ENCODE assay signal across 11 mouse cellular contexts in genomic region chr15:10671868-10672267, GRCm38 (mm10). TPM values are rescaled to one million over a fixed set of nuclear protein-coding genes. Genes with fewer than 3 reads are reported as not detected.
DNase-seq lines count a peak whose midpoint lies in the region; ATAC-seq and TF ChIP-seq lines count a peak whose summit lies in the region.
"Had no signal": no experiment of that assay in that cellular context is flagged by ENCODE, and none has a peak within 500 bp of the region (broad histone marks: within the 10 kb centered on the region; RNA-seq: fewer than 3 reads in every experiment).

No protein-coding gene starts in this region.

- no peak overlapping the region for H3K4me3 ChIP-seq in kidney, adult 2 months (ENCODE audit: insufficient read depth, low read depth, low read length)
- H3K4me3 ChIP-seq in heart, embryonic 10.5 days: no peak overlapping the region
- no peak overlapping the region for H3K4me3 ChIP-seq in lung, postnatal 0 days (ENCODE audit: low read depth, low read length)
- H3K4me3 ChIP-seq in midbrain, embryonic 13.5 days (replicated peaks): no peak overlapping the region
- H3K4me3 ChIP-seq: hindbrain, embryonic 12.5 days; liver, embryonic 13.5 days had no signal

- 56% methylated on average over 4 of the region's 4 CpGs for WGBS in kidney, adult 2 months
- 48% methylated on average over 4 of the region's 4 CpGs for WGBS in heart, embryonic 10.5 days
- WGBS in lung, postnatal 0 days: 35% methylated on average over 4 of the region's 4 CpGs
- WGBS in midbrain, embryonic 13.5 days: 94% methylated on average over 4 of the region's 4 CpGs

- H3K4me2 ChIP-seq in lung, postnatal 0 days (replicated peaks; ENCODE audit: low read depth, low read length): no peak overlapping the region
- no peak overlapping the region for H3K4me2 ChIP-seq in midbrain, embryonic 13.5 days (replicated peaks)
- H3K4me2 ChIP-seq: hindbrain, embryonic 12.5 days; liver, embryonic 13.5 days had no signal

- no peak overlapping the region for H3K27ac ChIP-seq in kidney, adult 2 months (ENCODE audit: insufficient read depth, low read depth, low read length)
- no peak overlapping the region for H3K27ac ChIP-seq in heart, embryonic 10.5 days
- H3K27ac ChIP-seq in lung, postnatal 0 days (ENCODE audit: low read length): peak overlapping the region; percentile 43
- no peak overlapping the region for H3K27ac ChIP-seq in midbrain, embryonic 13.5 days
- H3K27ac ChIP-seq: hindbrain, embryonic 12.5 days; liver, embryonic 13.5 days had no signal

- TF ChIP-seq CTCF in kidney, adult 2 months (conservative IDR thresholded peaks at IDR 0.05; ENCODE audit: insufficient read depth, insufficient read length, low read depth, low read length): no peak
- TF ChIP-seq CTCF in lung, postnatal 0 days (IDR thresholded peaks at IDR 0.05): no peak

- no peak overlapping the region for H3K9ac ChIP-seq in lung, postnatal 0 days (replicated peaks; ENCODE audit: low read depth)
- no peak overlapping the region for H3K9ac ChIP-seq in midbrain, embryonic 13.5 days (replicated peaks)
- H3K9ac ChIP-seq: hindbrain, embryonic 12.5 days; liver, embryonic 13.5 days had no signal

- no peaks in the 10 kb centered on the region for H3K9me3 ChIP-seq in heart, embryonic 10.5 days
- H3K9me3 ChIP-seq in lung, postnatal 0 days (ENCODE audit: low read length): no peaks in the 10 kb centered on the region
- H3K9me3 ChIP-seq in midbrain, embryonic 13.5 days: no peaks in the 10 kb centered on the region
- H3K9me3 ChIP-seq: hindbrain, embryonic 12.5 days; liver, embryonic 13.5 days had no signal

- TF ChIP-seq POLR2A in kidney, adult 2 months (IDR thresholded peaks at IDR 0.05; ENCODE audit: low read depth, low read length): no peak

- TF ChIP-seq EP300 in lung, postnatal 0 days (IDR thresholded peaks at IDR 0.05): no peak

- ATAC-seq in lung, postnatal 0 days: peak; percentile 80
- ATAC-seq in monocyte, adult 5-6 weeks (replicated peaks; ENCODE audit: insufficient number of reproducible peaks, low FRiP score, low TSS enrichment, poor library complexity, severe bottlenecking): no peak
- no peak for ATAC-seq in midbrain, embryonic 13.5 days

- H3K36me3 ChIP-seq in kidney, adult 2 months (ENCODE audit: control insufficient read depth, insufficient read depth, low read length): no peaks in the 10 kb centered on the region
- no peaks in the 10 kb centered on the region for H3K36me3 ChIP-seq in heart, embryonic 10.5 days
- no peaks in the 10 kb centered on the region for H3K36me3 ChIP-seq in lung, postnatal 0 days (ENCODE audit: insufficient read depth, low read length)
- H3K36me3 ChIP-seq in midbrain, embryonic 13.5 days: peaks cover 3% of the 10 kb centered on the region; the same call in 1 of the 2 replicates
- H3K36me3 ChIP-seq: hindbrain, embryonic 12.5 days; liver, embryonic 13.5 days had no signal

- peaks cover 8% of the 10 kb centered on the region; the same call in 1 of the 2 replicates for H3K4me1 ChIP-seq in kidney, adult 2 months (ENCODE audit: control insufficient read depth, insufficient read depth, low read length)
- H3K4me1 ChIP-seq in heart, embryonic 10.5 days: peaks cover 32% of the 10 kb centered on the region
- H3K4me1 ChIP-seq in lung, postnatal 0 days (ENCODE audit: insufficient read depth, low read depth, low read length): peaks cover 14% of the 10 kb centered on the region
- peaks cover 16% of the 10 kb centered on the region; the same call in 1 of the 2 replicates for H3K4me1 ChIP-seq in midbrain, embryonic 13.5 days (replicated peaks)

- DNase-seq in kidney, adult 2 months: peak; percentile 40
- no peak for DNase-seq in kidney, adult 8-10 months
- peak; percentile 72 for DNase-seq in adrenal gland, postnatal 10 days
- peak; percentile 66 for DNase-seq in heart, embryonic 10.5 days (ENCODE audit: low spot score)
- DNase-seq in lung, postnatal 0 days (ENCODE audit: low spot score): peak; percentile 86
- no peak for DNase-seq in frontal cortex, postnatal 10 days (ENCODE audit: low spot score in 2 of 2)
- DNase-seq: cerebellum, adult 9-11 months; liver, embryonic 13.5 days had no signal

- H3K27me3 ChIP-seq in kidney, adult 2 months (replicated peaks; ENCODE audit: control insufficient read depth, insufficient read depth, low read length): no peaks in the 10 kb centered on the region
- H3K27me3 ChIP-seq in heart, embryonic 10.5 days (ENCODE audit: insufficient read depth, poor library complexity, severe bottlenecking): peaks cover 60% of the 10 kb centered on the region
- no peaks in the 10 kb centered on the region for H3K27me3 ChIP-seq in lung, postnatal 0 days (replicated peaks; ENCODE audit: insufficient read depth, low read length)
- H3K27me3 ChIP-seq in midbrain, embryonic 13.5 days: no peaks in the 10 kb centered on the region
- H3K27me3 ChIP-seq: hindbrain, embryonic 12.5 days; liver, embryonic 13.5 days had no signal

RNA-seq across cellular contexts. Expression of gene Rai14, which starts 42.6 kb away (rescaled TPM):
- 7.2 and 8.9 TPM in 2 replicates for polyA plus RNA-seq in kidney, adult 2 months (2012; rRNA removed)
- 10 to 100 TPM; 18.7 to 21.0 TPM for total RNA-seq in adrenal gland, postnatal 10 days (2021)
- 24.9 and 34.4 TPM in 2 replicates for polyA plus RNA-seq in heart, embryonic 10.5 days (2016; fragmentation: Nextera tagmentation; extraction: Ambion mirVana)
- 56.0 and 63.0 TPM in 2 replicates for polyA plus RNA-seq in lung, postnatal 0 days (2015; fragmentation: Nextera tagmentation; extraction: Ambion mirVana)
- 1.7 to 2.2 TPM (median 2.0 TPM) in 3 replicates for total RNA-seq in monocyte, adult 5-6 weeks (2017)
- 30.1 and 34.2 TPM in 2 replicates for polyA plus RNA-seq in midbrain, embryonic 13.5 days (2015; fragmentation: Nextera tagmentation; extraction: Ambion mirVana)

Comparison
In these comparisons a context has a peak if more than half of its experiments do, and no peak if none do; other contexts are left out.
1. DNase-seq: peak in kidney, adult 2 months (single experiment), adrenal gland, postnatal 10 days (single experiment), heart, embryonic 10.5 days (single experiment) and lung, postnatal 0 days (single experiment); none in kidney, adult 8-10 months (0 of 2) and frontal cortex, postnatal 10 days (0 of 2).